Mouse (Mus musculus): Measurements from ENCODE around the gene Nr2f6. TPM values are rescaled to one million over a fixed set of nuclear protein-coding genes. Genes with fewer than 3 reads are reported as not detected.

Gene Nr2f6
- polyA plus RNA-seq, 1 experiment from 2014 or later = 43.4 TPM

DNA sequence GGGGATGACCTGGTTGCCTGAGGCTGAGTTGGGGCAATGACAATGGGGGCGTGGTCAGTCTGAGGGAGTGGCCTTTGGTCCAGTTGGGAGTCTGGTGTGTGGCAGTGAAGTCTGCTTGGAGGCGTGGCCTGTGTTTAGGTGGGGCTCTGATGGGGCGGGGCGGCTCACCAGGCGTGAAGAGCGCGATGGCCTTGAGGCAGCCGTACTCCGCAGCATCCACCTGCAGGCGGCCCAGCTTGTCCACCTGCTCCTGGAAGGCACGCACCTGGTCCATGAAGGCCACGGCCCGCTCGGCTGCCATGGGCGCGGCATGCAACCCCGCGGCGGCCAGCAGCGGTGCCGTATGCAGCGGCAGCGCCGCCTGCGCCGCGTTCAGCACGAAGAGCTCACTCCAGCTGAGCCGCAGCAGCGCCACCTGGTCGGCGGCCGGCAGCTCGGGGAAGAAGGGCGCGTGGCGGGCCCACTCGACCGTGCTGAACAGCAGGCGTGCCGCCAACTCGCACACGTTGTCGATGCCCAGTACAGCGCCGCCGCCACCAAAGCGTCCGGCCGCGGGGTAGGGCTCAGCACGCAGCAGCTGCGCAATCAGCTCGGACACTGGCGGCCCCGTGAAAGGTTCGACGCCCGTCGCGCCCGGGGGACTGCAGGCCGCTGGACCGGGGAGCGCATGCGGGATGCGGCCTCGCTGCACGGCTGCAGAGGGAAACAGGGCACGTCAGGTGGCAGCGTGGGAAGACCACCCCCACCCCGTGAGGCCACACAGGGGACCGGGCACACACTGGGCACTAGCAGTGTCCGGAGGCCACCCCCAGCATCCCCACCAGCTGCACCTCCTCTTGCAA, 6.0 kb downstream of the Nr2f6 start:
- 13% methylated on average over 70 of the region's 74 CpGs for WGBS
- H3K4me3 ChIP-seq = peak overlapping the region; percentile 25
- peaks cover 53% of the 10 kb centered on the region for H3K4me1 ChIP-seq (replicated peaks)

DNA sequence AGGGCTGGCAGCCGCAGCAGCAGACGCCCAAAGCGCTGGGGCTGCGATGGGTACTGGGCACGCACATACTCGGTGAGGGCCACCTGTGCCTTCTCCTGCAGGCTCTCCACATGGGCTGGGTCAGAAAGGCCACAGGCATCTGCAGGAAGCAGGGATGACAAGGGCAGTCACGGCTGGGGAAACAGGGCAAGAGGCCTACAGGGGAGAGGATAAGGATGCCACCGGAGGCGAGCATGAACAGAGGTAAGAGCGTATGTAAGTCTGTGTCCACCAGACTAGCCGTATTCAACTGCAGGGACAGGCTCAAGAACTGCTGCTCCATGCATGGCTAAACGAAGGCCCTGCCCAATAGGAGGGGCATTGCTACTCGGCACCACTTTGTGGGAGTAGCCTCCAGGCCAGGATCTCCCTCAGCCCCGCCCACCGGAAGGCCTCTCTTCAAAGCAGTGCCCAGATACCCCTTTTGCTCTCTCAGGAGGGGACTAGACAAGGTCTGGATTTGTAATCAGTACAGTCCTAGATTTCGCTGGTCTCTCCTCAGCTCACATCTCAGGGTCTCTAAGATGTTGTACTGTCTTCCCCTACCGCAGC, 7.0 kb downstream of the Nr2f6 start:
- WGBS = 72% methylated on average over 17 of the region's 17 CpGs
- Histone ChIP-seq H3K4me2 (no peak overlapping the region), H3K9ac (no peak overlapping the region), H3K4me3 (no peak overlapping the region), H3K27ac (no peak overlapping the region), H3K4me1 (replicated peaks) (peaks cover 54% of the 10 kb centered on the region), H3K36me3 (peaks cover 36% of the 10 kb centered on the region), H3K9me3 (replicated peaks) (no peaks in the 10 kb centered on the region), H3K27me3 (no peaks in the 10 kb centered on the region)
- no peak for ATAC-seq (replicated peaks; ENCODE audit: insufficient number of reproducible peaks, insufficient read depth, low FRiP score, low read depth)

More for the DNA sequence above, 6.0 kb downstream of the Nr2f6 start:
- no peak overlapping the region for H3K9ac ChIP-seq
- no peaks in the 10 kb centered on the region for H3K9me3 ChIP-seq (replicated peaks)
- H3K27me3 ChIP-seq = no peaks in the 10 kb centered on the region
- peak; percentile 2; the same call in 1 of the 2 replicates for ATAC-seq (replicated peaks; ENCODE audit: insufficient number of reproducible peaks, insufficient read depth, low FRiP score, low read depth)
- H3K27ac ChIP-seq = peak overlapping the region; percentile 56
- peaks cover 36% of the 10 kb centered on the region for H3K36me3 ChIP-seq
- H3K4me2 ChIP-seq = peak overlapping the region; percentile 59

DNA sequence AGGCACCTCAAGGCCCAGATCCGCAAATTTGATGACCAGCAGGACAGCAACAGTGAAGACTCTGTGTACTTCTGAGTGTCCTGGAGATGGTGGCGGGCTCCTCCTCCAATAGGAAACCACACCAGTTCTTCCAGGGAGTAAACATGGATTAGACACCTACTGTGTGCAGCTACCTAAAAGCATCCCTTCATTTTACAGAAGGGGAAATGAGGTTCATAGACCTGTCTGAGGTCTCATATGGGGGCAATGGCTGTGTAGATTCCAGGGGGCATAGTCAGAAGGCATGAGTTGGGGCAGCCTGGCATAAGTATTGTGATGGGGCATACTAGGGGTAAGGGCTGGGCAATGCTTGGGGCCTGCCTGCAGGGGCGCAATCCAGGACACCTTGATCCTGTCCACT, 8.8 kb downstream of the Nr2f6 start:
- Histone ChIP-seq H3K9ac (no peak overlapping the region), H3K27ac (no peak overlapping the region), H3K4me3 (no peak overlapping the region), H3K9me3 (replicated peaks) (no peaks in the 10 kb centered on the region), H3K36me3 (peaks cover 38% of the 10 kb centered on the region), H3K4me2 (no peak overlapping the region), H3K27me3 (no peaks in the 10 kb centered on the region), H3K4me1 (replicated peaks) (peaks cover 50% of the 10 kb centered on the region)
- no peak for ATAC-seq (replicated peaks; ENCODE audit: insufficient number of reproducible peaks, insufficient read depth, low FRiP score, low read depth)
- 82% methylated on average over 3 of the region's 3 CpGs for WGBS

DNA sequence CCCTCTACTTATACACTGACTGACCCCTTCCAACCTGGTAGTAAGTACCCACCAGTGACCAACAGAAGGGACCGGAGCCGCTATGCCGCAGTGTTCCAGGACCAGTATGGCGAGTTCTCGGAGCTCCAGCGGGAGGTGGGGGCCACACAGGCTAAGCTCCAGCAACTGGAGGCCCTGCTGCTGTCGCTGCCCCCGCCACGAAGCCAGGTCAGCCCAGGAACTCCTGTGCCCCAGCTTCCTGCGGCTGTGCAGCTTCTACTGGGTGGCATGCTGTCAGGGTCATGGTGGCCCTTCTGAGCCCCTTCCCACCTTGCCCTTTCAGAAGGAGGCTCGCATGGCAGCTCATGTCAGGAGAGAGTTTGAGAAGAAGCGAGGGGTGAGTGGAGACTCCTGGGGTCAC, 9.3 kb downstream of the Nr2f6 start:
- H3K27ac ChIP-seq = peak overlapping the region; percentile 26

DNA sequence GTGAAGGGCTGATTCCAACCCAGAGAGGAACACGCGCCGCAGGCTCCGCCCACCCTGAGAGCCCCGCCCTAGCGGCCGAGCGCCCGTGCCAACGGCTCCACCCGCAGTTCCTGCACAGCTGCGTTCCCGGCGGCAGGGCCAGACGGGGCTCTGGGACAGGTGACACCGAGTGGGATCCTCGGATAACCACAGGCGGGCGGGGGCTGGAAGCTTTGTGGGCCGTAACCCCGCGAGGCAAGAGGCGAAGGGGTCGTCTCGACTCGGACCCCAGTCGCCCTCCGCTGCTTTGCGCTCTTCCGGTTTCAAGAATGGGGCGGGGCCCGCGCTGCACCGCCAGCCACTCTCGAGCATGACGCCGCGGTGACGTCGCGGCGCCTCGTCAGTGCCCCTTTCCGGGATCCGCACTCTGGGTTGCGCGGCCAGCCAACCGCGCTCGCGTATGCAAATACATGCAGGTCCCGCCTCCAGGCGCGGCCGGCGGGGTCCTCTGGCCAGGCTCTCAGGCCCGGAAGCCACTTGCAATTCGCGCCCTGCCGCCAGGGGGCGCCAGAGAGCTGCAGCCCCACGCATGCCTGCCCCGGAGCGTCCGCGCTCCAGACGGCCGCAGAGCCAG, 10.4 kb downstream of the Nr2f6 start, which contains the start of gene Ocel1:
Gene Ocel1, plus strand, starts transcription at position 63 of the 613 bp plus-strand sequence.
- no peaks in the 10 kb centered on the region for H3K27me3 ChIP-seq
- H3K36me3 ChIP-seq = peaks cover 27% of the 10 kb centered on the region
- 2% methylated on average over 68 of the region's 68 CpGs for WGBS
- no peaks in the 10 kb centered on the region for H3K9me3 ChIP-seq (replicated peaks)
- H3K4me3 ChIP-seq = peak within 1 kb of the TSS; percentile 84
- ATAC-seq (replicated peaks; ENCODE audit: insufficient number of reproducible peaks, insufficient read depth, low FRiP score, low read depth) = peak; percentile 83
- peak within 1 kb of the TSS; percentile 90 for H3K27ac ChIP-seq
- H3K4me2 ChIP-seq = peak within 1 kb of the TSS; percentile 66
- peaks cover 47% of the 10 kb centered on the region for H3K4me1 ChIP-seq (replicated peaks)
- H3K9ac ChIP-seq = peak within 1 kb of the TSS; percentile 67

More for the DNA sequence above, 9.3 kb downstream of the Nr2f6 start:
- no peak for ATAC-seq (replicated peaks; ENCODE audit: insufficient number of reproducible peaks, insufficient read depth, low FRiP score, low read depth)
- peaks cover 32% of the 10 kb centered on the region for H3K36me3 ChIP-seq
- peaks cover 55% of the 10 kb centered on the region for H3K4me1 ChIP-seq (replicated peaks)
- no peak overlapping the region for H3K9ac ChIP-seq
- H3K27me3 ChIP-seq = no peaks in the 10 kb centered on the region
- H3K4me3 ChIP-seq = no peak overlapping the region
- WGBS = 84% methylated on average over 12 of the region's 12 CpGs
- H3K9me3 ChIP-seq (replicated peaks) = no peaks in the 10 kb centered on the region
- no peak overlapping the region for H3K4me2 ChIP-seq

DNA sequence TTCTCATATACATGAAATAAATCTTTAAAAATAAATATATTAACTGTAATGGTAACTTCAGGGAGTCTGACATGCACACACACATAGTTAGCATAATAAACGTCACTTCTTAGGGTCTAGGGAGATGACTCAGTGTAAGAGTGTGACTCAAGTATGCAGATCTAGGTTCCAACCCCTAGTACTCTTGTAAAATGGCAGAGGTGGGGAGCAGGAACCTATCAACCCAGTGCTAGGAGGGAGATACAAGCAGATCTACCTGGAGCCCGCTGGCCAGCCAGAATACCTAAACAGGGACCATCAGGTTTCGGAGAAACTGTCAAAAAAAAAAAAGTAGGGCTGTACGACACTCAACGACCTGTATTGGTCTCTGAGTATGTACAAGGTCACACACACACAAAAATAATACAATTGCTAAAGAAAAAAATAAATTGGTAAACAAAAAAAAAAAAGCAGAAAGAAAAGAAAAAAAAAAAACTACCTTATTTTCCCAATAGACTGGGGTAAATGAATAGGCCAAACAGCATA, 11.0 kb downstream of the Nr2f6 start:
- H3K9ac ChIP-seq = peak overlapping the region; percentile 67
- no peaks in the 10 kb centered on the region for H3K9me3 ChIP-seq (replicated peaks)
- peaks cover 27% of the 10 kb centered on the region for H3K36me3 ChIP-seq
- H3K4me1 ChIP-seq (replicated peaks) = peaks cover 43% of the 10 kb centered on the region
- peak overlapping the region; percentile 84 for H3K4me3 ChIP-seq
- peak overlapping the region; percentile 90 for H3K27ac ChIP-seq
- 17% methylated on average over 5 of the region's 5 CpGs for WGBS
- peak overlapping the region; percentile 66 for H3K4me2 ChIP-seq
- ATAC-seq (replicated peaks; ENCODE audit: insufficient number of reproducible peaks, insufficient read depth, low FRiP score, low read depth) = no peak
- no peaks in the 10 kb centered on the region for H3K27me3 ChIP-seq

DNA sequence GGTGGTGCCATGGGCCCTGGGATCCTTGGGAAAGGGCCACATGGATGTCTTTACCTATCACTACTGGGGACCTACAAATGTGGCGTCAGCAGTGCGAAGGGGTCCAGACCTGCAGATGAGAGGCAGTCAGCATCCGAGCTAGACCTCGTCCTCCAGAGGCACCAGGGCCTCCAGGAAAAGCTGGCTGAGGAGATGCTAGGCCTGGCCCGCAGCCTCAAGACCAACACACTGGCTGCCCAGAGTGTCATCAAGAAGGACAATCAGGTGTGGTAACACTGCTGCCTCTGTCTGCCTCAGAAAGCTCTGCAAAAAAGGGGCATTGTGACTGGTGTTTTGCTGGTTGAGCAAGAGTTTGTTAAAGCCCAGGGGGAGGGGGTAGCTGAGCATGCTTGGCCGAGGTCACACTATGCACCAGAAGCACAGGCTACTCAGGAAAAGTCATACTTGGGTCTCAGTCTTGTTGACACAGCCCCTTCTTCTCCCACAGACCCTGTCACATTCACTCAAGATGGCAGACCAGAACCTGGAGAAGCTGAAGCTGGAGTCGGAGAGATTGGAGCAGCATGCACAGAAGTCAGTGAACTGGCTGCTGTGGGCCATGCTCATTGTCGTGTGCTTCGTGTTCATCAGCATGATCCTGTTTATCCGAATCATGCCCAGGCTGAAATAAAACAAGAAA, 12.6 kb downstream of the Nr2f6 start:
- H3K4me1 ChIP-seq (replicated peaks) = peaks cover 33% of the 10 kb centered on the region
- no peak overlapping the region for H3K4me3 ChIP-seq
- H3K27ac ChIP-seq = peak overlapping the region; percentile 90
- no peak overlapping the region for H3K9ac ChIP-seq
- no peak for ATAC-seq (replicated peaks; ENCODE audit: insufficient number of reproducible peaks, insufficient read depth, low FRiP score, low read depth)
- H3K9me3 ChIP-seq (replicated peaks) = no peaks in the 10 kb centered on the region
- peaks cover 14% of the 10 kb centered on the region for H3K36me3 ChIP-seq
- H3K27me3 ChIP-seq = no peaks in the 10 kb centered on the region
- H3K4me2 ChIP-seq = no peak overlapping the region
- 92% methylated on average over 10 of the region's 10 CpGs for WGBS

DNA sequence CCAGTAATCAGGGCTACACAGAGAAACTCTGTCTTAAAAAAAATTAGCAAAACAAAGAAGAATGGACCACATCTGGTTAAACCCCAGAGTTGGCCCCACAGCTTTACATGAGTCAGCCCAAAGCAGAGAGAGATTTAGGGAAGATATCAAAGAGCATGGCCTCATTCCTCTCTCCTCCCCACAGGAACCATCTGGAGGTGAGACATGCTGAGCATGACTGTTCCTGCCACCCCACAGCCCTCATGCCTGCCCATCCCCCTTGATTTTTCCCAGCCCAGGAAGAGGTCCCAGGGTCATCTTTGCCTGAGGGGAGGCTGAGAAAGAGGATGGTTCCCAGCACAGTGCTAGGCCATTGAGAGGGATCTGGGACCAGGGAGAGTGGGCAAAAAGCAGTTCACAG, 13.4 kb downstream of the Nr2f6 start:
- H3K4me2 ChIP-seq = peak overlapping the region; percentile 87; the same call in 1 of the 2 replicates
- H3K27ac ChIP-seq = peak overlapping the region; percentile 93
- no peak for ATAC-seq (replicated peaks; ENCODE audit: insufficient number of reproducible peaks, insufficient read depth, low FRiP score, low read depth)
- peaks cover 7% of the 10 kb centered on the region; the same call in 1 of the 2 replicates for H3K36me3 ChIP-seq
- H3K4me1 ChIP-seq (replicated peaks) = peaks cover 33% of the 10 kb centered on the region
- H3K27me3 ChIP-seq = no peaks in the 10 kb centered on the region
- no peak overlapping the region; the same call in 1 of the 2 replicates for H3K9ac ChIP-seq
- no peak overlapping the region for H3K4me3 ChIP-seq
- H3K9me3 ChIP-seq (replicated peaks) = no peaks in the 10 kb centered on the region

DNA sequence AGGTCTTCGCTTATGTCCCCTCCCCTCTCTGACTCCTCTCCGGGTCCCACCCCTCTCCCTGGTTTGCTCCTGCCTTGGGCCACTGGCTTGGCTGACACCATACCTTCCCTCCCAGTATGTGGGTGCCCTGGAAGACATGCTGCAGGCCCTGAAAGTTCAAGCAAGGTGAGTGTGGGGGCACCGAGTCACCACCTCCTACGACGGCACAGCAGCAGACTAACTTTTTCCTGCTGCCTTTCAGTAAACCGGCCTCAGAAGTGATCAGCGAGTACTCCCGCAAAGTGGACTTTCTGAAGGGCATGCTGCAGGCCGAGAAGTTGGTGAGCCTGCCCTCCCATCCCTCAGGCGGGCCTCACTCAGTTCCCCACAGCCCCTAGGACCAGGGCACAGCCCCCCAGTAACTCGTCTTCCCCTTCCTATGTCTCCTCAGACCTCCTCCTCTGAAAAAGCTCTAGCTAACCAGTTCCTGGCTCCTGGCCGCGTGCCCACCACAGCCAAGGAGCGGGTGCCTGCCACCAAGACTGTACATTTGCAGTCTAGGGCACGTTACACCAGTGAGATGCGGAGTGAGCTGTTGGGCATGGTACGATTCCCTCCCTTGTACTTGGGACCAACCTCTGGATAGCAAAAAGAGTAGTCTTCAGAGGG, 14.1 kb downstream of the Nr2f6 start:
- Histone ChIP-seq H3K27ac (peak overlapping the region; percentile 93), H3K36me3 (peaks cover 7% of the 10 kb centered on the region; the same call in 1 of the 2 replicates), H3K27me3 (no peaks in the 10 kb centered on the region), H3K9me3 (replicated peaks) (no peaks in the 10 kb centered on the region), H3K4me2 (peak overlapping the region; percentile 87), H3K9ac (peak overlapping the region; percentile 70), H3K4me3 (peak overlapping the region; percentile 79), H3K4me1 (replicated peaks) (peaks cover 33% of the 10 kb centered on the region)
- WGBS = 39% methylated on average over 17 of the region's 17 CpGs
- ATAC-seq (replicated peaks; ENCODE audit: insufficient number of reproducible peaks, insufficient read depth, low FRiP score, low read depth) = no peak

DNA sequence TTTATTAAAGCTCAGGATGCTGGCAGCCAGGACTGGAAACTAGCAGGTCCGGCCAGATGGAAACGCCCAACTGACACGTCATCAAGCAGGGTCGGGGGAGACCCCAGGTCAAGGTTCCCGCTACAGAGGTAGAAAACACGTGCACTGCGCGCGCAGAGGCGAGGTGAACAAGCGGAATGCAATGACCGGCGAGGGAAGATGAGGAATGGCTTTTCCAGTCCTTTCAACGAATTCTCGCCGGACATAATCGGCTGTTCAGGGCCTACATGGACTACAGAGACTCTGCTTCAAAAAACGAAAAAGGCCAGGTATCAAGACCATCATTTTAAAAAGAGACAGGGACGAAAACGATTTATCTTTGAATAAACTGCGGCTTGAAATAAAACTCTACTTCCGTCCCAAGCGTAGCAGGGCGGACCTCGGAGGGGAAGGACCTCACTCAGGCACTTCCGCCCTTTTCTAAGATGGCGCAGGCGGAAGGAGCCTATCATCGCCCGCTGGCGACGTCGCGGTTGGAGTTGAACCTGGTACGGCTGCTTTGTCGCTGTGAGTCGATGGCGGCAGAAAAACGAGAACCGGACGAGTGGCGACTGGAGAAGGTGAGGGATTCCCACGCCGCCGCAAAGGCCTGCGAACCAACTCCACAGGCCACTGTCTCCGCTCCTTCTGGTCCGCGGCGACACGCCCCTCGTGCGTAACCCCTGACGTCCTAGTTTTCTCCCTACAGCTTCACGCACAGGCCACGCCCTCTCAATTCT, 14.8 kb downstream of the Nr2f6 start, which contains the start of gene Use1:
Gene Use1, plus strand, starts transcription at position 78 of the 758 bp plus-strand sequence.
- Histone ChIP-seq H3K4me2 (peak within 1 kb of the TSS; percentile 87), H3K9me3 (replicated peaks) (no peaks in the 10 kb centered on the region), H3K27me3 (no peaks in the 10 kb centered on the region), H3K4me3 (peak within 1 kb of the TSS; percentile 79), H3K9ac (peak within 1 kb of the TSS; percentile 70), H3K27ac (peak within 1 kb of the TSS; percentile 93), H3K4me1 (replicated peaks) (peaks cover 33% of the 10 kb centered on the region), H3K36me3 (peaks cover 7% of the 10 kb centered on the region; the same call in 1 of the 2 replicates)
- under 1% methylated on average over 56 of the region's 56 CpGs for WGBS
- peak; percentile 82 for ATAC-seq (replicated peaks; ENCODE audit: insufficient number of reproducible peaks, insufficient read depth, low FRiP score, low read depth)
